Mouse (Mus musculus) layer of hippocampus, postnatal 25 days (tissue): ENCODE measurements around the gene Sytl5. TPM values are rescaled to one million over a fixed set of nuclear protein-coding genes. Genes with fewer than 3 reads are reported as not detected.

Experiments used
- DNase-seq, 2 experiments: peaks; one replicate each; pipeline ENCODE4 v3.0.0; 2022; ENCODE audit warnings: mixed read lengths in 2 of 2, low spot score in 1 of 2; ENCODE audit errors: extremely low spot score in 1 of 2
- total RNA-seq, 2 experiments: library from RNA; stranded (reverse); gene quantifications; 2 replicates each; pipeline ENCODE4 v1.2.3; 2021

The Sytl5 gene
- total RNA-seq, result 1 to 10 TPM; 5.2 to 5.5 TPM

DNA sequence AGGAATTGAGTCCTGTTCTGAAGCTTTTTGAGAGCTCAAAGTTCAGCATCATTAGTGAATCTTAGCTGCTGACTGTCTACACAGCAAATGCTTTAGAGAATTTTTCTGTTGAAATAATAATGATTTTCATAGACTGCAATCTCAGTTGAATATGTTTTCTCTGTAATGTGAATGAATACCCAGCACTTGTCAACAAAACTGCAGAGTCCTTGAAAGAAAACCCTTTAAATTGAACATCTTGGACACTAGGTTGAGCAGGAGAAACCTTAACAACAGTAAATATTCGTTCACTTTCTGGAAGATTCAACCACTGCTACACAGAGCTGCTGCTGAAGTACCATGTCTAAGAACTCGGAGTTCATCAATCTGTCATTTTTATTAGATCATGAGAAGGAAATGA, at the start of gene Sytl5:
Gene Sytl5, plus strand, starts transcription at position 301 of the 400 bp plus-strand sequence.
- DNase-seq, result no peak

DNA sequence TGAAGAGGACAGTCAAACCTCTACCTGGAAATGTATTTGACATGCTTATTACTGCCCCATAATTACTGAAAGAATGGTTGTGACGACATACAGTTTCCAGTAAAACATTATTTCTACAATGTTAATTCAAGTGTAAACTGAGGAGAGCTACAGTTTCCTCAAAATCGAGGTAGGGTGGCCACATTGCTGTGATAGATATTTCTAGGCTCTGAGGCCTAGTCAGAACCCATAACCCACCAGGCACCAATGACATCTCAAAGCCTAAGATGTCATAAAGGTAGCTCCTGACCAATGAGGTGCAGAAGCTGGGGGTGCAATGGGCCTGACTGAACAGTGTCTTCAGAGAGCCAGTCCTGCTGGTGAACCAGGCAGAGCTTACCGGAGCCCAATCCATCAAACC, 38.8 kb upstream of the Sytl5 start, which contains the start of gene Hypm:
Gene Hypm, plus strand, starts transcription at position 301 of the 400 bp plus-strand sequence.
- DNase-seq, result no peak

- no peak for DNase-seq
Measured at GRCm38 (mm10) chrX:9849403-9849802, 36.0 kb upstream of the Sytl5 start, which contains the start of gene H2al3. TSS of gene H2al3 (plus strand) at chrX:9849703.

GRCm38 (mm10) chrX:9861859-9862258, 23.6 kb upstream of the Sytl5 start:
- DNase-seq, result no peak

GRCm38 (mm10) chrX:9875519-9875918, 9.9 kb upstream of the Sytl5 start:
- no peak for DNase-seq

- DNase-seq, result no peak
Measured at GRCm38 (mm10) chrX:9909572-9909971, 24.1 kb downstream of the Sytl5 start.

- DNase-seq, result no peak
Measured at GRCm38 (mm10) chrX:9933839-9934238, 48.4 kb downstream of the Sytl5 start.

DNA sequence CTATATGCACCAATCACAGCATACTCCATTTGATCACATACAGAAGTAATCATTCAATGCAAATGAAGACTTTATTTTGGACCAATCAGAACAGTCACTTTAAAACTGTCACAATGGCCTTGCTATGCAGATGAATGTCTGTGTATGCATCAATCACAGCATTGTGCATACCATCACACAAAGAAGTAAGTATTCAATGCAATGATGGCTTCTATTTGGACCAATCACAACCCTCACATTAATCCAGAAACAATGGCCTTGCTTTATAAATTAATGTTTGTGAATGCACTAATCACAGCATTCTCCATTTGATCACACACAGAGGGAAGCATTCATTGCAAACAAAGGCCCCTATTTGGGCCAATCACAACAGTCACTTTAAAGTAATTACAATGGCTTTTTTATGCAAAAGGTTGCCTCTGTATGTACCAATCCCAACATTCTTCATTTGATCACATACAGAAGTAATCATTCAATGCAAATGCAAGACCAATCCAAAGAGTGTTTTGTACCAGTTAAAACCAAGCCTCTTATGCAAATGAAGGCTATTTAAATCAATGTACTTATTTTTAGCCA, 98.8 kb downstream of the Sytl5 start:
- no peak for DNase-seq

DNA sequence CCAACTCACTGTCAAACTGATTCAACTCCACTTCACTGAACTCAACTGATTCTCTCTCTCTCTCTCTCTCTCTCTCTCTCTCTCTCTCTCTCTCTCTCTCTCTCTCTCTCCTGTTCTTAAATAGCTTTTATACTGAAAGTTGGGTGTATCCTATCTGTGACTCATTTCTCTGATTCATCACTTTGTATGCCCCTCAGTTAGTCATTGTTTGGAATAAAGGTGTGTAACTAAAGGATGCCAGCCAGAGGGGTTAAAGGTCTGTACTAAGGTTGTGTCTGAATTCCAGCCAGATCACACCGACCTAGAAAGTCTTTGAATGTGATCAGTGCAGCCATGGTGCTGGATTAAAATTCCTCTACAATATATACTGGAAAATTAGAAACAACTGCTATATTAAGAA, 115.3 kb downstream of the Sytl5 start:
- no peak for DNase-seq

GRCm38 (mm10) chrX:10005946-10006345, 120.5 kb downstream of the Sytl5 start:
- DNase-seq, result no peak

DNA sequence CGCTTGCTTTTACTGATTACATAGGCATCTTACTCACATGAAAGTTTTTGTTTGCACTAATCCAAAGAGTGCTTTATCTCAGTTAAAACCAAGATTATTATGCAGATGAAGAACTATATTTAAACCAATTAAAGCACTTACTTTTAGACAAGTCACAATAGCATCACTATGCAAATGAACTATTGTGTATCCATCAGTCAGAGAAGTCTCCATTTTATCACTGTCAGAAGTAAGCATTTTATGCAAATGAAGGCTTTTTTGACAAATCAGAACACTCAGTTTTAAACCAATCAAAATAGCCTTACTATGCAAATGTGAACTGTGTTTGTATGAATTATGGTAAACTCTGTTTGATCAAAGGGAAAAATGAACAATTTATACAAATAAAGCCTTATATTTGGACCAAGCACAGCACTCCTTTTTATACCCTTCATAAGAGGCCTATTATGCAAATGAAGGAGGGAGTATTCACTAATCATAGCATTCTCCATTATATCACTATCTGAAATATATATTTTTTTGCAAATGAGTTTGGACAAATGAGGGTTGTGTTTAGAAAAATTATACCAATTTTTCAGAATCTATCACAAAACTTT, 122.4 kb downstream of the Sytl5 start:
- no peak for DNase-seq

DNA sequence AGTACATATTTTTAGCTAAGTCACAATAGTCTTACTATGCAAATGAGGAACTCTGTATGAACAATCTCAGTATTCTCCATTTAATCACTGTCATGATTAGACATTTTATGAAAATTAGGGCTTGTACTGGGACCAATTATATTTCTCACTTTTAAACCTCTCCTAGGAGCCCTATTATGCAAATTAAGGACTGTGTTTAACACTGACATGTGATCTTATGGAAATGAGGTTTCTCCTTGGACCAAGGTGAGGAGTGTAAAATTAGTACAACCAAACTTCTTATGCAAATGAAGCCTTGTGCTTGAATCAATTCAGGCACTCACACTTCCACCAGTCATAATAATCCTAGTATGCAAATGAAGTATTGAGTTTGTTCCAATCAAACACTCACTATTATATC, 124.8 kb downstream of the Sytl5 start:
- no peak for DNase-seq

GRCm38 (mm10) chrX:10034666-10035065, 149.2 kb downstream of the Sytl5 start:
- DNase-seq, result peak in 1 of 2 experiments; percentile 5

Other genes with a start within 250 kb of the Sytl5 start
- gene Dynlt3, start 222.6 kb upstream of the Sytl5 start, total RNA-seq, result 100 to 1,000 TPM; 125 to 131 TPM
- not detected for gene Hypm, start 38.7 kb upstream of the Sytl5 start, total RNA-seq
- not detected for gene H2al3, start 35.9 kb upstream of the Sytl5 start, total RNA-seq
- under 1 TPM; 0.23 to 0.49 TPM for gene Srpx, start 232.1 kb downstream of the Sytl5 start, total RNA-seq